Mouse (Mus musculus) liver, adult 10 weeks (tissue): ENCODE results near the gene Hmx1. TPM values are rescaled to one million over a fixed set of nuclear protein-coding genes. Genes with fewer than 3 reads are reported as not detected.

ENCODE experiments used
- polyA plus RNA-seq: library from polyadenylated mRNA; stranded (reverse); fragments of 350-450 nt; fragmentation: Illumina TruSeq; extraction: RNeasy Lipid Tissue Mini Kit (QIAGEN cat#74804); gene quantifications from one replicate; pipeline ENCODE4 v1.2.3, GENCODE M21; 2014; ENCODE audit warnings: low read depth, low replicate concordance

Gene Hmx1
- polyA plus RNA-seq = not detected

GRCm38 (mm10) chr5:35388491-35389111, at the start of gene Hmx1:
Hmx1 (plus strand) TSS chr5:35389108.

Other genes with a start within 250 kb of the Hmx1 start
- gene Adra2c, start 110.8 kb upstream of the Hmx1 start, polyA plus RNA-seq = not detected
- not detected for gene Cpz, start 136.6 kb downstream of the Hmx1 start, polyA plus RNA-seq
- 0.42 TPM for gene Trmt44, start 186.0 kb downstream of the Hmx1 start, polyA plus RNA-seq
- gene Acox3, start 193.9 kb downstream of the Hmx1 start, polyA plus RNA-seq = 8.5 TPM